Mouse (Mus musculus) midbrain, postnatal 0 days (tissue): ENCODE results near the gene Dok3. TPM values are rescaled to one million over a fixed set of nuclear protein-coding genes. Genes with fewer than 3 reads are reported as not detected.
A peak's percentile ranks its signal among the peaks of the same experiment; 100 is the strongest.

Experiments used
- ATAC-seq: fragments of 200-750 bp; cut with Nextera tagmentation; 2 replicates; pipeline ENCODE4 v1.8.0; 2017; ENCODE audit warnings: moderate number of reproducible peaks, mild to moderate bottlenecking, moderate TSS enrichment, moderate library complexity; ENCODE audit not compliant: low FRiP score
- DNase-seq: peaks from one replicate; pipeline ENCODE4 v3.0.0-alpha.2; 2015; ENCODE audit warnings: low spot score
- H3K27ac ChIP-seq: fragments of 300-500 bp; sonication (generic); 2 replicates; pipeline ENCODE4 v1.5.1; 2014; ENCODE audit warnings: low read depth, mild to moderate bottlenecking, low read length, mixed read lengths
- H3K27me3 ChIP-seq: fragments of 300-500 bp; sonication (generic); 2 replicates; pipeline ENCODE4 v1.6.1; 2014; ENCODE audit warnings: low read length, control low read depth, mixed read lengths; ENCODE audit not compliant: insufficient read depth
- H3K36me3 ChIP-seq: fragments of 300-500 bp; sonication (generic); 2 replicates; pipeline ENCODE4 v1.6.1; 2014; ENCODE audit warnings: low read length, control low read depth, mixed read lengths; ENCODE audit not compliant: insufficient read depth
- H3K4me1 ChIP-seq: fragments of 300-500 bp; sonication (generic); 2 replicates; pipeline ENCODE4 v1.6.1; 2014; ENCODE audit warnings: mild to moderate bottlenecking, control low read depth, antibody characterized with exemption, low read length, mixed read lengths; ENCODE audit not compliant: insufficient read depth
- H3K4me2 ChIP-seq: fragments of 300-500 bp; sonication (generic); 2 replicates; pipeline ENCODE4 v1.6.1; 2014; ENCODE audit warnings: low read depth, mild to moderate bottlenecking, low read length, mixed read lengths; ENCODE audit not compliant: poor library complexity, severe bottlenecking
- H3K4me3 ChIP-seq: fragments of 300-500 bp; sonication (generic); 2 replicates; pipeline ENCODE4 v1.5.1; 2014; ENCODE audit warnings: low read depth, mild to moderate bottlenecking, low read length, moderate library complexity
- H3K9ac ChIP-seq: fragments of 300-500 bp; sonication (generic); replicated peaks from 2 replicates; pipeline ENCODE4 v1.6.1; 2014; ENCODE audit warnings: mild to moderate bottlenecking, low read length, moderate library complexity, mixed read lengths; ENCODE audit not compliant: poor library complexity, severe bottlenecking
- H3K9me3 ChIP-seq: fragments of 300-500 bp; sonication (generic); 2 replicates; pipeline ENCODE4 v1.6.1; 2016; ENCODE audit warnings: low read length, control low read depth
- CTCF ChIP-seq: IDR thresholded peaks from 2 replicates; pipeline ENCODE4 v1.5.1; 2016; ENCODE audit warnings: antibody characterized with exemption, mild to moderate bottlenecking
- WGBS: fragments of 180-500 bp; shearing (Covaris S2); extraction: QIAGEN DNeasy Blood & Tissue Kit; methylation state at CpG from one replicate; pipeline ENCODE4 v1.1.7; 2014; 5-methylcytosine and 5-hydroxymethylcytosine counted together
- polyA plus RNA-seq: library from polyadenylated mRNA; unstranded; fragments of >200 nt; fragmentation: Nextera tagmentation; extraction: Ambion mirVana; gene quantifications from 2 replicates; pipeline ENCODE4 v1.2.1, GENCODE M21; 2015
- total RNA-seq: library from RNA; depleted of rRNA; stranded (reverse); fragments of >200 nt; gene quantifications from 2 replicates; pipeline ENCODE4 v1.2.3, GENCODE M21; 2014

The Dok3 gene
- total and polyA plus RNA-seq, 2 experiments from 2014 or later: 1.4 to 3.0 TPM

DNA sequence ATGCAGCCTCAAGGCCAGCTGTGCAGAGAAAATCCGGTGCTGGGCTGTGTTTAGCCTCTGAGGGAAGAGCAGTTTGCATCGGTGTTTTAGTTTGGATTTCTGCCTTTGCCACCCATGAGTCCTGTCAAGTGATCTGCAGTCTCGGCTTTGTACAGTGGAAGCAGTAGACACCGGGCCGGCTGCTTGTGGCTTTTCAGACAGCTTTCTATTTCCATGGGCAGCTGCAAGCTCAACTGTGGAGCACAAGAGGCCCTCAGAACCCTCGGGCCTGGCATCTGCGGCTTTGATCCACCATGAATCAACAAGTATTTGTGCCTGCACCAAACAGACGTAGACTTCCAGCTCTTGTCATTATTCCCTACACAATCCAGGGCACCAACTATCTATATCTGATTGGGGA is 26.7 kb downstream of the Dok3 start:
- no peak for DNase-seq
- H3K27ac ChIP-seq: no peak overlapping the region
- H3K27me3 ChIP-seq: no peaks in the 10 kb centered on the region
- no peak overlapping the region for H3K9ac ChIP-seq
- H3K36me3 ChIP-seq: peaks cover 44% of the 10 kb centered on the region
- 84% methylated on average over 8 of the region's 8 CpGs for WGBS
- no peak overlapping the region for H3K4me2 ChIP-seq
- TF ChIP-seq CTCF: no peak
- no peaks in the 10 kb centered on the region for H3K9me3 ChIP-seq
- H3K4me1 ChIP-seq: no peaks in the 10 kb centered on the region
- H3K4me3 ChIP-seq: no peak overlapping the region
- no peak for ATAC-seq

DNA sequence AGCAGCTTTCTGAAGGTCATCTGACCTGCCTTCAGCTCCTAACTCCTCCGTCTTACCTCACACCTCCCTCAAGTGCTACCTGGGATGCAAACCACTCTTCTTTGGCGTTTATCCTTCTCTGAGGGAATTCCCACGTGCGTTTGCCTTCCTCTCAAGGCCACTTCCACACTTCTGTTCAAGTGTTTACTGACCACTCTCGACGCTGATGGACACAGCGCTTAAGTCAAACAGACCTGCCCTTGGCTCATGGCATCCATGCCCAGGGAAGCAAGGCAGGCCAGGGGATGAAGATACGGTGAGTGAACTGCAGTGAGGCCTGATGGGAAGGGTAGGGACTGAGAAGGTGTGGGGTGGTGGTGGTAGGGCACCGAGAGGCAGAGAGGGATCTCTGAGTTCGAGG is 28.5 kb downstream of the Dok3 start:
- WGBS: 83% methylated on average over 10 of the region's 10 CpGs
- Histone ChIP-seq H3K9me3 (no peaks in the 10 kb centered on the region), H3K9ac (no peak overlapping the region), H3K27me3 (no peaks in the 10 kb centered on the region), H3K4me3 (no peak overlapping the region), H3K4me1 (no peaks in the 10 kb centered on the region; the same call in none of the 2 replicates), H3K27ac (no peak overlapping the region), H3K4me2 (no peak overlapping the region), H3K36me3 (peaks cover 27% of the 10 kb centered on the region)
- no peak for TF ChIP-seq CTCF
- DNase-seq (no peak), ATAC-seq (no peak)

DNA sequence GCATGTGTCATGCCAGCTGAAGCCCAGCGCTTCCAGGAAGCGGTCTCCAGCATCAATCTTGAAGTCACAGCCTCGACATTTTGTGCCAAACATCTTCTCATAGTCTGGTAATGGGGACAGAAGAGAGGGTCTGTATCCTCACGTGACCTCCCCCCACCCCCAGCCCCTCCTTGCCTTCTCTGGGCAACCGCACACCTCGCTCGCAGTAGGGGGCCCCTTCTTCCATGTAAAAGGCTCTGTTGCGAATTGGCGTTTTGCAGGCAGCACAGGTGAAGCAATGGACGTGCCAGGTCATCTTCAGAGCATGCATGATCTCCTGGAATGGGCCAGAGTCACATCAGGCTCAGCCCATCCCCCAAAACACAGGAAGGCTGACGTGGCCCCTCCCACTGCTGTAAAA is 30.2 kb downstream of the Dok3 start:
- H3K4me3 ChIP-seq: no peak overlapping the region
- H3K4me1 ChIP-seq: peaks cover 4% of the 10 kb centered on the region
- H3K4me2 ChIP-seq: no peak overlapping the region
- H3K9me3 ChIP-seq: no peaks in the 10 kb centered on the region
- H3K27ac ChIP-seq: no peak overlapping the region
- TF ChIP-seq CTCF: no peak
- no peaks in the 10 kb centered on the region for H3K27me3 ChIP-seq
- 57% methylated on average over 11 of the region's 11 CpGs for WGBS
- ATAC-seq: no peak
- no peak overlapping the region for H3K9ac ChIP-seq
- peaks cover 18% of the 10 kb centered on the region for H3K36me3 ChIP-seq
- DNase-seq: no peak

DNA sequence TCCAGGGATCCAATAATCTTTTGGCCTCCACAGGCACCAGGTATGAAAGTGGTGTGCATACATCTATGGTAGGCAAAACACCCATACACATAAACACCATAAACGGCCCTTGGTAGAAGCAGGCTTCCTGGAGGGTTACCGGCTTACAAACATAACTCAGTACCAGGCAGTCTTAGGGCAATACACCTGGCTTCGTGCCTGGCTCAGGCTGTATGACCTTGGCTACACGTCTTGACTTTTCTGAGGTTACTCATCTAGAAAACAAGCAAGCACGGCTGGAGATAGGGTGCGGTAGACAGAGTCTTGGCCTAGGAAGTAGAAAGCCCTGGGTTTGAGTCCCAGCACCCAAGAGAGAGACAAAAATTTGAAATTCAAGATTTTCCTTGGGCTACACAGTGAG is 32.4 kb downstream of the Dok3 start:
- Histone ChIP-seq H3K4me2 (no peak overlapping the region), H3K27ac (no peak overlapping the region), H3K27me3 (no peaks in the 10 kb centered on the region), H3K4me3 (no peak overlapping the region), H3K4me1 (peaks cover 4% of the 10 kb centered on the region), H3K9ac (no peak overlapping the region), H3K9me3 (no peaks in the 10 kb centered on the region), H3K36me3 (peaks cover 6% of the 10 kb centered on the region; the same call in 1 of the 2 replicates)
- no peak for ATAC-seq
- DNase-seq: no peak
- WGBS: 87% methylated on average over 6 of the region's 6 CpGs
- TF ChIP-seq CTCF: no peak

DNA sequence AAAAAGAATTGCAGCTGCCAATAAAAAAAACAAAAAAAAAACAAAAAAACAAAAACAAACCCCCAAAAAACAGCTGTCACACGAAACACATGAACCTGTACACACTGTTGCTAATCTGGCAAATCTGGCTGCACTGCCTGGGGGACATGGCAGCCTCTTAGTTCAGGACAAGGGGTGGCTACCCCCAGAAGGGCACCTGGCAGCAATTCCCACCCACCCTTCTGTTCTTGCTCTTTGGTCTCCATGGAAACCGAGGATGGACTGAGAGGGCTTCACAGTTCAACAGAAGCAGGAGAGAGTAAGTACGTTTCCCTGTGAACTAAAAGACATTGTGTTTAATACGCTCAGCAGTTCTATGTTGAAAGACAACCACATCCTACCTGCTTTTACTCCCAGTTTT is 33.4 kb downstream of the Dok3 start:
- Histone ChIP-seq H3K27ac (0 out of 2 replicates have a peak overlapping the region, but pooled peaks have one; percentile 20), H3K4me3 (no peak overlapping the region), H3K27me3 (no peaks in the 10 kb centered on the region), H3K4me1 (peaks cover 4% of the 10 kb centered on the region), H3K4me2 (no peak overlapping the region), H3K9me3 (no peaks in the 10 kb centered on the region), H3K9ac (no peak overlapping the region), H3K36me3 (peaks cover 6% of the 10 kb centered on the region; the same call in 1 of the 2 replicates)
- WGBS: 11% methylated on average over 4 of the region's 4 CpGs
- ATAC-seq (no peak), DNase-seq (no peak)
- TF ChIP-seq CTCF: no peak

DNA sequence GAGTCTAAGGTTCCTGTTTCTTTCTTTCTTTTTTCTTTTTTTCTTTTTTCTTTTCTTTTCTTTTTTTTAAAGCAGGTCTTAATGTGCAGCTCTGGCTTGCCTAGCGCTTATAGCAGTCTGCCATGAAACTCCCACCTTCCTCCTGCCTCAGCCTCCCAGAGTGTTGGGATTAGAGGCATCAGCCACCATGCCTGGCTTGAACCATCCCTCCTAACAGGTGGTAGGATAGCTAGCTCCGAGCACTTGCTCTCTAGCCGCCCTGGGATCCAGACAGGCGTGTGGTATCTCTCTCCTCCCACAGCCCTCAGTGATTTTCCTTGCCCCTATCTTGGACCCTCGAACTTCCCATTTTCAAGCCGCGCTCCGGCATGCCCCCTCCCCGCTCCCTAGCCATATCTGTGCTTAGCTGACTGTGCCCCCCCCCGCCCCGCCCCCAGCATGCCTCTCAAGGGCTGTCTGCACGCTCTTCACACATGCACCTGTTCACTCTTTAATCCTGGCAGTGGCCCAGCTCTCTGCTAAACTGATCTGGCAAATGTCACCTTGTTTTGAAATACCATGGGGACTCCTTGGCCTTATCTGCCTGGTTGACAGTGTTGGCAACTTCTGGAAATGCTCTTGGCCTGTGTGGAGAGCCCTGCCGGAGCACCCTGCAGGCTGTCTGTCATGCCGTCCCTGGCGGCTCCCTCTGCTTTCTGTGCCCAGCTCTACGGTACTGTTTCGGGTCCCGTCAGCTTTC is 34.0 kb downstream of the Dok3 start:
- Histone ChIP-seq H3K36me3 (peaks cover 6% of the 10 kb centered on the region; the same call in 1 of the 2 replicates), H3K27me3 (no peaks in the 10 kb centered on the region), H3K4me1 (peaks cover 4% of the 10 kb centered on the region), H3K9me3 (no peaks in the 10 kb centered on the region), H3K4me3 (no peak overlapping the region), H3K4me2 (no peak overlapping the region), H3K27ac (no peak overlapping the region), H3K9ac (no peak overlapping the region)
- DNase-seq (peak; percentile 72), ATAC-seq (no peak)
- 19% methylated on average over 18 of the region's 18 CpGs for WGBS
- no peak for TF ChIP-seq CTCF
